Mouse (Mus musculus) liver, postnatal 0 days (tissue): ENCODE measurements around the gene Paf1. TPM values are rescaled to one million over a fixed set of nuclear protein-coding genes. Genes with fewer than 3 reads are reported as not detected.

ENCODE experiments used
- ATAC-seq: fragments of 200-750 bp; cut with Nextera tagmentation; 2 replicates; pipeline ENCODE4 v1.8.0; 2017; ENCODE audit warnings: mild to moderate bottlenecking, moderate library complexity
- DNase-seq: peaks from one replicate; pipeline ENCODE4 v3.0.0-alpha.2; 2016
- H3K27ac ChIP-seq: fragments of 300-500 bp; sonication (generic); 2 replicates; pipeline ENCODE4 v1.5.1; 2014; ENCODE audit warnings: antibody characterized with exemption, moderate library complexity, mild to moderate bottlenecking, low read depth
- H3K27me3 ChIP-seq: fragments of 300-500 bp; sonication (generic); 2 replicates; pipeline ENCODE4 v1.6.1; 2014; ENCODE audit warnings: low read length, control low read depth, mixed read lengths; ENCODE audit not compliant: insufficient read depth
- H3K36me3 ChIP-seq: fragments of 300-500 bp; sonication (generic); replicated peaks from 2 replicates; pipeline ENCODE4 v1.6.1; 2014; ENCODE audit warnings: mild to moderate bottlenecking, control low read depth, low read length, moderate library complexity, mixed read lengths; ENCODE audit not compliant: insufficient read depth
- H3K4me1 ChIP-seq: fragments of 300-500 bp; sonication (generic); 2 replicates; pipeline ENCODE4 v1.6.1; 2014; ENCODE audit warnings: antibody characterized with exemption, mild to moderate bottlenecking, control low read depth; ENCODE audit not compliant: insufficient read depth
- H3K4me2 ChIP-seq: fragments of 300-500 bp; sonication (generic); 2 replicates; pipeline ENCODE4 v1.6.1; 2014; ENCODE audit warnings: low read depth, mild to moderate bottlenecking, low read length, moderate library complexity, mixed read lengths
- H3K4me3 ChIP-seq: fragments of 300-500 bp; sonication (generic); 2 replicates; pipeline ENCODE4 v1.5.1; 2014; ENCODE audit warnings: low read depth, low read length
- H3K9ac ChIP-seq: fragments of 300-500 bp; sonication (generic); replicated peaks from 2 replicates; pipeline ENCODE4 v1.6.1; 2014; ENCODE audit warnings: mild to moderate bottlenecking, moderate library complexity
- H3K9me3 ChIP-seq: fragments of 300-500 bp; sonication (generic); 2 replicates; pipeline ENCODE4 v1.6.1; 2016; ENCODE audit warnings: mild to moderate bottlenecking, control low read depth, low read length, mixed read lengths
- CTCF ChIP-seq: sonication (generic); IDR thresholded peaks from 2 replicates; pipeline ENCODE4 v1.5.1; 2016; ENCODE audit warnings: antibody characterized with exemption, low read depth
- EP300 ChIP-seq: IDR thresholded peaks from 2 replicates; pipeline ENCODE4 v1.6.1; 2016; ENCODE audit warnings: antibody characterized with exemption, low read depth, mild to moderate bottlenecking
- WGBS: fragments of 180-500 bp; shearing (Covaris S2); extraction: QIAGEN DNeasy Blood & Tissue Kit; methylation state at CpG from one replicate; pipeline ENCODE4 v1.1.7; 2014; ENCODE audit not compliant: insufficient replicate concordance; 5-methylcytosine and 5-hydroxymethylcytosine counted together
- polyA plus RNA-seq: library from polyadenylated mRNA; unstranded; fragments of >200 nt; fragmentation: Nextera tagmentation; extraction: Ambion mirVana; gene quantifications from 2 replicates; pipeline ENCODE4 v1.2.1, GENCODE M21; 2015

The Paf1 gene
- polyA plus RNA-seq, 1 experiment from 2014 or later = 21.1 TPM

DNA sequence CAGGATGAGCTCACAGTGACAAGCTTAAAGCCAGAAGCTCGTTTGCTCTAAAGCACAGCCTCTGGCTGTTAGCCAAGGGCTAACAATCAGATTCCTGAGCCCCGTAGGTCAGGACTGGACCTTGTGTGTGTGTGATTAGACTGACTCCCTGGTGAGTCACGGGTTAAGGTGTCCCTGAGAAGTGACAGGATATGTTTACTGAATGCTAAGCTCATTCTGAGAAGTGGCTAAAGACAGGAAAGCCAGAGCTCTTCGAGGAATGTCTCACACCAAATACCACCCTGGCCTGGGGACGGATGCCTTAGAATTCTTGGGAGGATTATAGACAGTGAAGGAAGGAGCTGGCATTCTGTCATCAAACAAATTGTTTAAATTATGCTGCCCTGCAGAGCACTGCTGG, 34.8 kb upstream of the Paf1 start:
- no peak; the same call in 1 of the 2 replicates for TF ChIP-seq EP300
- TF ChIP-seq CTCF = no peak
- Histone ChIP-seq H3K4me2 (peak overlapping the region; percentile 16; the same call in 1 of the 2 replicates), H3K27ac (peak overlapping the region; percentile 78), H3K4me3 (no peak overlapping the region), H3K9ac (0 out of 2 replicates have a peak overlapping the region, but pooled peaks have one; percentile 21), H3K36me3 (peaks cover 28% of the 10 kb centered on the region), H3K9me3 (no peaks in the 10 kb centered on the region), H3K4me1 (peaks cover 19% of the 10 kb centered on the region), H3K27me3 (no peaks in the 10 kb centered on the region)
- DNase-seq (no peak), ATAC-seq (peak; percentile 78)
- 16% methylated on average over 5 of the region's 5 CpGs for WGBS

DNA sequence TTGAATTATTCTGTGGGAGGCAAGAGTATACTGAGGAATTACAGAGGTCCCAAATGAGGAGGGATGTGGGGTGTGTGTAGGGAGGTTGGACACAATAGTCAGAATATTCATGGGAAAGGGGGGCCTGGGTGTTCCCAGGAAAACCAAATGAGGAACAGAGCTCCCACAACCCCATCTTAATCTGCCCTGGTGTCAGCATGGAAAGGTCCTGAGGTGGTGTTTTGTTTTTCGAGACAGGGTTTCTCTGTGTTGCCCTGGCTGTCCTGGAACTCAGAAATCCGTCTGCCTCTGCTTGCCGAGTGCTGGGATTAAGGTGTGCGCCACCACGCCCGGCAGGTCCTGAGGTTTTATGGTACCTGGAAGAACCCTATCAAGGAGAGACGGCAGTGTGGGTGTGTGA, 34.3 kb upstream of the Paf1 start:
- Histone ChIP-seq H3K9ac (no peak overlapping the region), H3K27ac (peak overlapping the region; percentile 78), H3K27me3 (no peaks in the 10 kb centered on the region), H3K4me2 (no peak overlapping the region), H3K36me3 (peaks cover 24% of the 10 kb centered on the region), H3K9me3 (no peaks in the 10 kb centered on the region), H3K4me3 (no peak overlapping the region), H3K4me1 (peaks cover 19% of the 10 kb centered on the region)
- no peak for ATAC-seq
- no peak for DNase-seq
- no peak for TF ChIP-seq EP300
- no peak for TF ChIP-seq CTCF
- 67% methylated on average over 7 of the region's 7 CpGs for WGBS

DNA sequence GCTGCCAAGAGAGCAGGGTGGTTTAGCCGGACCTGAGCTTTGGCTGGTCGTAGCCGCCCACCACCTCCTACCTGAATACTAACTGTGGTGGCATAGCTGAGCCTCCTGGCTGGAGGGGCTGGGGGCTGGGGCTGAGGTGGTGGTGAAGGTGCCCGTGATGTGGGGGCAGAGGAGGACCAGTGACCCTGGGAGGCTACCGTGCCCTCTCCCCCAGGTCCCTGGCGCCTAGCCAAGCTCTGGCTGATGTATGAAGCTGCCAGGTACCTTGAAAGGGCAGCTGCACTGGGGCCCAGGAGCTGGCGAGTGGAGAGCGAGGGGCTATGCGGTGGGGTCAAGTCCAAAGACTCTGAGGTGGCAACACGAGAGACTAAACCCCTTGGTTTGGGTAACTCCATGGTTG, 32.9 kb upstream of the Paf1 start:
- no peaks in the 10 kb centered on the region for H3K9me3 ChIP-seq
- peaks cover 14% of the 10 kb centered on the region for H3K36me3 ChIP-seq
- no peak for DNase-seq
- H3K4me1 ChIP-seq = peaks cover 19% of the 10 kb centered on the region
- ATAC-seq = no peak
- H3K9ac ChIP-seq = no peak overlapping the region
- no peak overlapping the region for H3K4me3 ChIP-seq
- no peaks in the 10 kb centered on the region for H3K27me3 ChIP-seq
- TF ChIP-seq EP300 (no peak), CTCF (no peak)
- WGBS = 80% methylated on average over 9 of the region's 10 CpGs
- H3K4me2 ChIP-seq = no peak overlapping the region
- no peak overlapping the region for H3K27ac ChIP-seq

DNA sequence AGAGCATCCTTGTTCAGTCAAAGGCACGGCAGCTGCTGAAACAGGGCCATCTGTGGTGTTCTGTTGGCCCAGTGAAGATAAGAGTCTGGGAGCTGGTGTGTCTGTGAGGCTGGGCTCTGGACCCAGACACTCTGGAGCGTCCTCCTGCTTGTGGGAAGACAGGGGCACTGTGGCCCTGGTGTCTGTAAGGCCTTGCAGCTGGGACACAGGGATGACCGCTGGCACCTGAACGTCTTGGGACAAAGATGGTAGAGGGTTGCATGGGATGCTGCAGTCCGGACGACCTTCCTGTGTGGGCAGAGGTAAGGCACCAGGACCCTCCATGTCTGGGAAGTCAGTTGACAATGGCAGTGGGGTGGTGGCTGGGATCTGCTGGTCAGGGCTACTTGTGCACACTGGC, 32.5 kb upstream of the Paf1 start:
- Histone ChIP-seq H3K9me3 (no peaks in the 10 kb centered on the region), H3K4me3 (no peak overlapping the region), H3K36me3 (peaks cover 14% of the 10 kb centered on the region), H3K27me3 (no peaks in the 10 kb centered on the region), H3K9ac (no peak overlapping the region), H3K27ac (no peak overlapping the region), H3K4me2 (no peak overlapping the region), H3K4me1 (peaks cover 19% of the 10 kb centered on the region)
- TF ChIP-seq EP300 (no peak), CTCF (no peak)
- DNase-seq (no peak), ATAC-seq (no peak)
- 77% methylated on average over 6 of the region's 6 CpGs for WGBS

DNA sequence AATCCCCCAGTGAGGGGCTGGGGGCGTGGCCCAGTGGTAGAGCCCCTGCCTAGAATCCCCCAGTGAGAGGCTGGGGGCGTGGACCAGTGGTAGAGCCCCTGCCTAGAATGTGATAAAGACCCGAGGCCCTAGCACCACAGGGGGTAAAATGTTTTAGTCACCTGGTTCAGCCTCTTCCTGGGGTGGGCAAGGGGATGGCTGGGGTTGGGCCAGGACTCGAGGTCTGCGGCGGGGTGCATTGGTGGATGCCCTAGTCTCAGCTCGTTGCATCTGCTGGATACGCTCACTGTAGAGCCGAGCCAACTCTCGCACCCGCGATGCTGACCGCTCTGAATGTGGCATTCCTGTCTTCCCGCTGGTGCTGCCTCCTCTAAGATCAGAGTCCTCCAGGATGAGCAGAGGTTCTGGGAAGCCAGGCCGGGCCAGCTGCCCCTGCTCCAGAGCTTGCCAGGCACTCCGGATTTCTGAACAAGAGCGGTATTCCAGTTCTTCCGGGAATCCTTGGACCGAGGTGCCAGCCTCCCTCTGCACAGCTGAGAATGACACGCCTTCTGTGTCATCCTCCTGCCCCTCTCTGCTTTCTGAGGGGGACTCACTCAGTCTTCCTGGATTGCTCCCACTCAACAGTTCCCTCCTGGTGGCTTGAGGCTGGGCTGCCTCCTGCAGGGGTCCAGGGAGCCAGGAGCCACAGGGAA, 31.0 kb upstream of the Paf1 start:
- Histone ChIP-seq H3K4me3 (no peak overlapping the region), H3K27ac (no peak overlapping the region), H3K9ac (no peak overlapping the region), H3K27me3 (no peaks in the 10 kb centered on the region), H3K36me3 (peaks cover 14% of the 10 kb centered on the region), H3K9me3 (no peaks in the 10 kb centered on the region), H3K4me1 (peaks cover 17% of the 10 kb centered on the region), H3K4me2 (no peak overlapping the region)
- 84% methylated on average over 19 of the region's 20 CpGs for WGBS
- DNase-seq (no peak), ATAC-seq (no peak)
- no peak for TF ChIP-seq EP300
- TF ChIP-seq CTCF = no peak

DNA sequence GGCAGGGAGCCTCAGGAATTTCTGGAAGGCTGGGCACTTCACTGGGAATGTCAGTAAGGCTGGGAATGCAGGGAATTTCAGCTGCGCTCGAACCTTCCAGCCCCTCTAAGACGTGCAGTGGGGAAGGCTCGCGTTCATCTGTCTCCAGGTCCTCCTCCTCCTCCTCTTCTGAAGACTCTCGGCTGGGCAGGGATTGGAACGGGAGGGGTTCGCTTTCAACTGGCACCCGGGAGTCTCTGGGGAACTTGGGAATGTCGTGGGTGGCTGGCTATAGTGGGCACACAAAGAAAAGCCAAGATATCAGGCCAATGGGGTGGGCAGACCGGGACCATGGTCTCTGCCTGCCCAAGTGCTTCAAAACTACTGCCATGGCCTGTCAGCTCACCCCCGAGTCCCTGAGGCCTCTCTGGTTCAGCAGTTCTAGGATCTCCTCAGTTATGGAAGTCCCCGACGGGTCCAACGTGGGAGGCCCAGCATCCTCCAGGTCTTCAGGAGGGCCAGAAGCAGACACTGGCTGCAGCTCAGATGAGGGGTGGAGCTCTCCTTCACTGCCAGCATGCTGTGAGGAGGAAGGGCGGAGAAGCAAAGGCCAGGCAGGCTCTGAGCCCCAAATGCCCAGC, 30.2 kb upstream of the Paf1 start:
- Histone ChIP-seq H3K4me3 (no peak overlapping the region), H3K9me3 (no peaks in the 10 kb centered on the region), H3K4me2 (no peak overlapping the region), H3K9ac (no peak overlapping the region), H3K27me3 (no peaks in the 10 kb centered on the region), H3K27ac (no peak overlapping the region), H3K4me1 (peaks cover 9% of the 10 kb centered on the region), H3K36me3 (peaks cover 17% of the 10 kb centered on the region)
- ATAC-seq = no peak
- DNase-seq = no peak
- TF ChIP-seq EP300 (no peak), CTCF (no peak)
- WGBS = 79% methylated on average over 16 of the region's 16 CpGs
